Mouse (Mus musculus): ENCODE results near the gene Eef1g. TPM values are rescaled to one million over a fixed set of nuclear protein-coding genes. Genes with fewer than 3 reads are reported as not detected.

The Eef1g gene
- total and polyA plus RNA-seq, 2 experiments from 2014 or later, result 269 to 524 TPM

DNA sequence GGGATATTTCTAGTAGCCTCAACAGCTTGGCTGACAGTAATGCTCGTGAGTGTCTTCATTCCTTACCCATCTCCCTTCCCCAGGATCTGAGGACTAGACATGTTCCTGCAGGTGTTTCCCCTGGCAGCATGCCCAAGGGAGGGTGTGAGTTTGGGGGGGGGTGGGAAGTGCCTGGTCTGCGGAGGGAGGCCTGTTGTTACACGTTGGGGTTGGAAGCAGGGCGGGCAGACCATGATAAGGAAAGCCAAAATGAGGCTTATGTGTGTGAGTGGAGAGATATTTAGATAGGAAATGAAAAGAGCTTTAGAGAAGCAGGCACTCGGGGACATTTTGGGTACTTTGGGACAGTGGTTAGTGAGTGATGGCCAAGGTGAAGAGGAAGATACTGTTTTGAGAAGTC, 22.8 kb upstream of the Eef1g start:
- WGBS, result 48% methylated on average over 5 of the region's 5 CpGs
- H3K9me3 ChIP-seq (ENCODE audit: low read length), result no peaks in the 10 kb centered on the region
- H3K4me1 ChIP-seq (ENCODE audit: insufficient read depth), result peaks cover 9% of the 10 kb centered on the region; the same call in 1 of the 2 replicates
- H3K27ac ChIP-seq (ENCODE audit: low read depth, low read length), result no peak overlapping the region
- H3K36me3 ChIP-seq (ENCODE audit: insufficient read depth), result peaks cover 43% of the 10 kb centered on the region
- ATAC-seq, result no peak
- no peaks in the 10 kb centered on the region for H3K27me3 ChIP-seq (ENCODE audit: insufficient read depth, low read length)
- no peak overlapping the region for H3K9ac ChIP-seq
- H3K4me2 ChIP-seq (ENCODE audit: low read depth), result peak overlapping the region; percentile 15
- H3K4me3 ChIP-seq (ENCODE audit: low read depth, low read length), result no peak overlapping the region
- no peak for TF ChIP-seq CTCF (IDR thresholded peaks at IDR 0.05; ENCODE audit: low read depth)
- DNase-seq, result no peak

DNA sequence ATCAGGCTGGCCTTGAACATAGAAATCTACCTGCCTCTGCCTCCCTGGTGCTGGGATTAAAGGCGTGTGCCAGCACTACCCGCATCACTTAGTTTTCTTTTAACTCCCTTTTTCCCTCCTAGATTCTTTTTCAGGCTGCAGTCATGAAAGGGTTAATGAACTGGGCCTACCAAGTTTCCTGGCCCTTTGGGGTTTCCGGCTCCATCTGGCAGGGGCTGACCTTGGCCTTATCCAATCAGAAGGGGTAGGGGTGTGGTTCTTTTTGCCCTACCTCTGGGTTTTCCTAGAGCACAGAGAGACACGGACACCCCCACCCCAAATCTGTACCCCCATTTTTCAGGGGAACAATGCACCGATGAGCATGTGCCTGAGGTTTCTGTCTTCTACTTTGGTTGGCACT, 22.1 kb upstream of the Eef1g start:
- TF ChIP-seq CTCF (IDR thresholded peaks at IDR 0.05; ENCODE audit: low read depth), result no peak
- H3K36me3 ChIP-seq (ENCODE audit: insufficient read depth), result peaks cover 49% of the 10 kb centered on the region

DNA sequence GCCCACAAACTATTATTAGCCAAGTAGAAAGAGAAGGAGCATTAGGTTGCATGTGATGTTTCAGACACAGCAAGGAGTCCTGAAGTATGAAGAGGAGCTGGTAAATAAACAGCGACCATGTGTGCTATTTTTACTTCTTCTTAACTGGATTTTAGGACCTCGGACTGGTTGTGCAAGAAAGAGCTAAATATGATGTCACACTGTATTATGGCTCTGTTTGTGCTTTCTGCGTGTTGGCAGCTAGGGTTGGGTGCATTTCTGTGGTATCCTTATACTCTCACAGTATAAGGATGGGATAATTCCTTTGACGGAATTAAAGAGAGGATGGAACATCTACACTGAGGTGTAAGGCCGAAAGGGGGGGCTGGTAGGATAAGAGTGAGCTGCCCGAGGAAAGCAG, 21.6 kb upstream of the Eef1g start:
- Histone ChIP-seq H3K36me3 (ENCODE audit: insufficient read depth) (peaks cover 55% of the 10 kb centered on the region), H3K9ac (no peak overlapping the region), H3K4me1 (ENCODE audit: insufficient read depth) (peaks cover 9% of the 10 kb centered on the region; the same call in 1 of the 2 replicates), H3K4me2 (ENCODE audit: low read depth) (no peak overlapping the region), H3K4me3 (ENCODE audit: low read depth, low read length) (no peak overlapping the region), H3K27ac (ENCODE audit: low read depth, low read length) (no peak overlapping the region), H3K27me3 (ENCODE audit: insufficient read depth, low read length) (no peaks in the 10 kb centered on the region), H3K9me3 (ENCODE audit: low read length) (no peaks in the 10 kb centered on the region)
- 82% methylated on average over 6 of the region's 6 CpGs for WGBS
- DNase-seq, result no peak
- ATAC-seq, result no peak
- TF ChIP-seq CTCF (IDR thresholded peaks at IDR 0.05; ENCODE audit: low read depth), result no peak

More for the DNA sequence above, 22.1 kb upstream of the Eef1g start:
- 19% methylated on average over 5 of the region's 5 CpGs for WGBS
- Histone ChIP-seq H3K4me2 (ENCODE audit: low read depth) (no peak overlapping the region), H3K9ac (no peak overlapping the region), H3K4me1 (ENCODE audit: insufficient read depth) (peaks cover 9% of the 10 kb centered on the region; the same call in 1 of the 2 replicates), H3K9me3 (ENCODE audit: low read length) (no peaks in the 10 kb centered on the region), H3K27me3 (ENCODE audit: insufficient read depth, low read length) (no peaks in the 10 kb centered on the region), H3K27ac (ENCODE audit: low read depth, low read length) (no peak overlapping the region), H3K4me3 (ENCODE audit: low read depth, low read length) (no peak overlapping the region)
- ATAC-seq (no peak), DNase-seq (peak; percentile 53)

GRCm38 (mm10) chr19:8946929-8947328, 19.9 kb upstream of the Eef1g start:
- no peak overlapping the region for H3K4me2 ChIP-seq (ENCODE audit: low read depth)
- H3K36me3 ChIP-seq (ENCODE audit: insufficient read depth), result peaks cover 71% of the 10 kb centered on the region
- H3K4me1 ChIP-seq (ENCODE audit: insufficient read depth), result peaks cover 9% of the 10 kb centered on the region; the same call in 1 of the 2 replicates
- 95% methylated on average over 7 of the region's 7 CpGs for WGBS
- no peak overlapping the region for H3K27ac ChIP-seq (ENCODE audit: low read depth, low read length)
- H3K9me3 ChIP-seq (ENCODE audit: low read length), result no peaks in the 10 kb centered on the region
- DNase-seq (no peak), ATAC-seq (no peak)
- no peak overlapping the region for H3K9ac ChIP-seq
- TF ChIP-seq CTCF (IDR thresholded peaks at IDR 0.05; ENCODE audit: low read depth), result no peak
- no peaks in the 10 kb centered on the region for H3K27me3 ChIP-seq (ENCODE audit: insufficient read depth, low read length)
- H3K4me3 ChIP-seq (ENCODE audit: low read depth, low read length), result no peak overlapping the region

DNA sequence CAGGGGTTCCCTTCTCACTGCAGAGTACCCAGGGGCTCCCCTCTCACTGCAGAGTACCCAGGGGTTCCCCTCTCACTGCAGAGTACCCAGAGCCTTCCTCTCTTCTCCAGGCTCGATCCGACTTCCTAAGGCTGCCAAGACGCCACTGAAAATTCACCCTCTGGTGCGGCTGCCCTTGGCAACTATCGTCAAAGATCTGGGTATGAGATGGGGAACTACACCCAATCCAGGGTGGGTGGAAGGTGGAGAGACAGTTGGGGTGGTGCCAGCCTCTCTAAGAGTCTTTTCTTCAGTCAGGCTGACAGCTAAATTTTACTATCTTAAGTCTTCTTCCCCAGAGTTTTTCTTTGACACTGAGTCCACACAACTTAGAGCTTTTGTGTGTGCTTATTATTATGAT, 16.7 kb upstream of the Eef1g start:
- Histone ChIP-seq H3K4me1 (ENCODE audit: insufficient read depth) (peaks cover 22% of the 10 kb centered on the region), H3K36me3 (ENCODE audit: insufficient read depth) (peaks cover 66% of the 10 kb centered on the region), H3K9me3 (ENCODE audit: low read length) (no peaks in the 10 kb centered on the region), H3K4me2 (ENCODE audit: low read depth) (no peak overlapping the region), H3K27ac (ENCODE audit: low read depth, low read length) (no peak overlapping the region), H3K27me3 (ENCODE audit: insufficient read depth, low read length) (no peaks in the 10 kb centered on the region), H3K4me3 (ENCODE audit: low read depth, low read length) (no peak overlapping the region), H3K9ac (no peak overlapping the region)
- TF ChIP-seq CTCF (IDR thresholded peaks at IDR 0.05; ENCODE audit: low read depth), result no peak
- no peak for DNase-seq
- WGBS, result 93% methylated on average over 5 of the region's 5 CpGs
- no peak for ATAC-seq

DNA sequence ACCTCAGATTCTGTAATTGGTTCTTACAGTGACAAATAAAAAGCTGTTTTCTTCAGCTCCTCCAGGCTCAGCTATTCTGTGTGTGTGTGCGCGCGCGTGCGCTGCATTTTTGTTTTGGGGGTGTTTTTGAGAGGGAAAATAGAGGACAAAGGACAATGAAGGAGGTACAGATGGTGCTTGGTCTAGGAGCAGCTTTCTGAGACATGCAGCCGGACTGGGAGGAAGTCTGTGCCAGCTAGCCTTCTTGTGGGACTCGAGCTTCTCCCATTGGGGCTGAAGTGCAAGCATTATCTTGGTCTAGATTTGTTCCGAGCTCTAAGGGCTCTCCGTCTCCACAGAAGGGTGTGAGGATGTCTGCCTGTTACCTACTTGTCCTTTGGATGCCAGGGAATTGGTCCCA, 14.6 kb upstream of the Eef1g start:
- ATAC-seq, result peak; percentile 14; the same call in 1 of the 2 replicates
- 37% methylated on average over 9 of the region's 9 CpGs for WGBS

GRCm38 (mm10) chr19:8953135-8954039, 13.5 kb upstream of the Eef1g start, which contains the start of gene Tut1:
Gene Tut1 (plus strand): TSS chr19:8953847.
- H3K4me1 ChIP-seq (ENCODE audit: insufficient read depth), result peaks cover 22% of the 10 kb centered on the region
- 0 out of 2 replicates have a peak, but pooled peaks have one; percentile 15 for TF ChIP-seq CTCF (IDR thresholded peaks at IDR 0.05; ENCODE audit: low read depth)
- WGBS, result under 1% methylated on average over 46 of the region's 46 CpGs
- peak within 1 kb of the TSS; percentile 69 for H3K9ac ChIP-seq
- H3K27me3 ChIP-seq (ENCODE audit: insufficient read depth, low read length), result no peaks in the 10 kb centered on the region
- peaks cover 48% of the 10 kb centered on the region for H3K36me3 ChIP-seq (ENCODE audit: insufficient read depth)
- peak within 1 kb of the TSS; percentile 71 for H3K4me2 ChIP-seq (ENCODE audit: low read depth)
- H3K27ac ChIP-seq (ENCODE audit: low read depth, low read length), result peak within 1 kb of the TSS; percentile 96
- H3K4me3 ChIP-seq (ENCODE audit: low read depth, low read length), result peak within 1 kb of the TSS; percentile 67
- no peaks in the 10 kb centered on the region for H3K9me3 ChIP-seq (ENCODE audit: low read length)
- ATAC-seq (peak; percentile 96), DNase-seq (peak; percentile 99)

More for the DNA sequence above, 14.6 kb upstream of the Eef1g start:
- Histone ChIP-seq H3K4me3 (ENCODE audit: low read depth, low read length) (no peak overlapping the region), H3K9ac (peak overlapping the region; percentile 69), H3K9me3 (ENCODE audit: low read length) (no peaks in the 10 kb centered on the region), H3K4me1 (ENCODE audit: insufficient read depth) (peaks cover 22% of the 10 kb centered on the region), H3K27me3 (ENCODE audit: insufficient read depth, low read length) (no peaks in the 10 kb centered on the region), H3K27ac (ENCODE audit: low read depth, low read length) (peak overlapping the region; percentile 96), H3K4me2 (ENCODE audit: low read depth) (no peak overlapping the region; the same call in 1 of the 2 replicates), H3K36me3 (ENCODE audit: insufficient read depth) (peaks cover 57% of the 10 kb centered on the region)
- no peak for TF ChIP-seq CTCF (IDR thresholded peaks at IDR 0.05; ENCODE audit: low read depth)
- DNase-seq, result peak; percentile 68
